Mouse (Mus musculus) B cell, adult 67 days (primary cell): Measurements from ENCODE around the gene Gm10408. TPM values are rescaled to one million over a fixed set of nuclear protein-coding genes. Genes with fewer than 3 reads are reported as not detected.

ENCODE experiments used
- total RNA-seq, 2 experiments: library from RNA; stranded (reverse); gene quantifications; 4 replicates each; pipeline ENCODE4 v1.2.4; 2023

Gene Gm10408
- not detected for total RNA-seq

DNA sequence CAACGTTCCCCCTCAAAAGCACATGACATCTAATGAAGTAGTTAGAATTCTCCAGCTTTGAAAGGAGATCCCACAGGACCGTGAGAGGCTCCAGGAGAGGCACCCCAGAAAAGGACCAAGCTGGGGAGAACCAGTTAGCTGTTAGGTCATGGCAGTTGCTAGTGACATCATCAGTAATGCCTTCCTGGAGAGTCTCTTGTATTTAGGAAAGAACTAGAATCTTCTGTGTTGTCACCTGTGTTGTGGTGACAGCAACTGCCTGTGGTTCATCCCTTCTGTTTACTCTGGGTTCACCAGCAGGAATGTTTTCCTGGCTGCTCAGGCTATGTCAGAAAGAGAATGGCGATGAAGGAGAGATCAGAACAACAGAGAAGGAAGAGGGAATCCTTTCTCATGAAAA is at the start of gene Gm10408:
Gm10408 (plus strand) TSS at position 301 of the 400 bp plus-strand sequence.

DNA sequence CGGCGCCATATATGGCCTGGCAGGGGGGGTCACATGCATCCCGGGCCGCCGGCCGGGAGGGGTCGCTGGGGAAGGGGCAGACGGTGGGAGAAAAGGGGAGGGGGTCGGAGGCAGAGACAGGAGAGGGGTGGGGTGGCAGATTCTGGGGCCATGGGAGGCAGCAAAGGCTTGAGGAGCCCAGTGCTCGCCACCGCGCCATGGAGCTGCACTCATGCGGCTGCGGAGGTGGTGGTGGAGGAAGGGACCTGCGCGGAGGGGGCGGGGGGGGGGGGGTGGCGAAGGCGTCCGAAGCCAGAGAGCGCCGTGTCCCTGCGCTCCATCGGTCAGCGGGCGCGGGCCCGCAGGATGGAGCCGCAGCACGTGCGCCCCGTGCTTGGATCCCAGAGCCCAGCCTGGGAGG is 36.9 kb upstream of the Gm10408 start, which contains the start of gene Gm10409:
Gm10409 (plus strand) TSS at position 301 of the 400 bp plus-strand sequence.

DNA sequence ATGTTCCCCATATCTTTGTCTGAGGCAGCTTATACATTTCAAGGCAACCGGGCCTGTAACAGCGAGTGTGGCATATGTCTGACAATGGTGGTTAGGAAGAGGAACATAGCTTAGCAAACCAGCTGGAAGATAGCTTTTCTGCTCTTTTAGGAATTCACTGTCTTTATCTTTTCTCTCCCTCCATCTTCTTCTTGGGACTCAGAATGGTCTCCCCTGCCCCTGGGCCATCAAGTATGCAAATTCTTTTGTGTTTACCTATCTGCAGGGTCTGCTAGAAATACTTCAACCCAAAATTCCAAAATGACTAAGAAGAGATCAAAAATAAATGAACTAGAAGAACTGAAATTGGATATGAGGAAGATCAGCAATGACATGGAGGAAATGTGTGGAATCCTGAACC is 21.4 kb upstream of the Gm10408 start, which contains the start of gene Gm3005:
Gm3005 (plus strand) TSS at position 301 of the 400 bp plus-strand sequence.

Other genes starting within 250 kb of the Gm10408 start
- not detected for gene D830030K20Rik, start 240.9 kb upstream of the Gm10408 start, total RNA-seq
- not detected for gene Gm2956, start 116.8 kb upstream of the Gm10408 start, total RNA-seq
- not detected for gene Gm10413, start 54.3 kb upstream of the Gm10408 start, total RNA-seq
- gene Gm10409, start 36.8 kb upstream of the Gm10408 start, total RNA-seq, result not detected
- not detected for gene Gm3005, start 21.3 kb upstream of the Gm10408 start, total RNA-seq
- gene Gm3012, start 185.1 kb downstream of the Gm10408 start, total RNA-seq, result not detected
- gene Gm3020, start 202.7 kb downstream of the Gm10408 start, total RNA-seq, result not detected
- gene Gm3043, start 239.4 kb downstream of the Gm10408 start, total RNA-seq, result not detected